Mouse (Mus musculus) thymus, adult 2 months (tissue): ENCODE data around the gene Psmc3ip. TPM values are rescaled to one million over a fixed set of nuclear protein-coding genes. Genes with fewer than 3 reads are reported as not detected.

Experiments
- DNase-seq: peaks from one replicate; pipeline ENCODE4 v3.0.0; 2021
- H3K27ac ChIP-seq: fragments of 200-500 bp; 2 replicates; pipeline ENCODE4 v1.5.1; 2012; ENCODE audit warnings: low read length, control low read depth; ENCODE audit not compliant: control insufficient read depth, insufficient read depth
- H3K27me3 ChIP-seq: fragments of 200-500 bp; 2 replicates; pipeline ENCODE4 v1.6.1; 2012; ENCODE audit warnings: mild to moderate bottlenecking, low read length, moderate library complexity, mixed read lengths; ENCODE audit not compliant: control insufficient read depth, insufficient read depth
- H3K36me3 ChIP-seq: fragments of 200-500 bp; 2 replicates; pipeline ENCODE4 v1.6.1; 2012; ENCODE audit warnings: mild to moderate bottlenecking, low read length, moderate library complexity; ENCODE audit not compliant: control insufficient read depth, insufficient read depth
- H3K4me1 ChIP-seq: fragments of 200-500 bp; replicated peaks from 2 replicates; pipeline ENCODE4 v1.6.1; 2012; ENCODE audit warnings: low read length; ENCODE audit not compliant: control insufficient read depth, insufficient read depth
- H3K4me3 ChIP-seq: fragments of 200-500 bp; 2 replicates; pipeline ENCODE4 v1.5.1; 2012; ENCODE audit warnings: mild to moderate bottlenecking, low read length, control low read depth, moderate library complexity; ENCODE audit not compliant: control insufficient read depth, insufficient read depth
- CTCF ChIP-seq: fragments of 200-500 bp; IDR thresholded peaks from 2 replicates; pipeline ENCODE4 v1.5.1; 2012; ENCODE audit warnings: mild to moderate bottlenecking, control low read depth, low read length, moderate library complexity, borderline replicate concordance; ENCODE audit not compliant: control insufficient read depth, poor library complexity, insufficient read depth; ENCODE audit errors: extremely low read depth
- POLR2A ChIP-seq: fragments of 200-500 bp; IDR thresholded peaks from 2 replicates; pipeline ENCODE4 v1.6.1; 2012; ENCODE audit warnings: mild to moderate bottlenecking, low read length, control low read depth, moderate library complexity; ENCODE audit not compliant: control insufficient read depth, poor library complexity, insufficient read depth; ENCODE audit errors: extremely low read depth
- WGBS: fragments of 180-500 bp; shearing (Covaris S2); methylation state at CpG from one replicate; pipeline ENCODE4 v1.1.7; 2018; 5-methylcytosine and 5-hydroxymethylcytosine counted together
- polyA plus RNA-seq: library from polyadenylated mRNA; depleted of rRNA; stranded (reverse); fragments of >200 nt; gene quantifications from 2 replicates; pipeline ENCODE4 v1.2.3, GENCODE M21; 2012

Psmc3ip gene
- polyA plus RNA-seq, 1 experiment: 6.0 TPM

- Histone ChIP-seq H3K4me3 (no peak overlapping the region), H3K36me3 (no peaks in the 10 kb centered on the region), H3K27ac (no peak overlapping the region), H3K4me1 (peaks cover 16% of the 10 kb centered on the region), H3K27me3 (no peaks in the 10 kb centered on the region)
- TF ChIP-seq POLR2A: no peak
- no peak for TF ChIP-seq CTCF
- WGBS: 91% methylated on average over 6 of the region's 6 CpGs
- DNase-seq: no peak
Observed at GRCm38 (mm10) chr11:101070987-101071386, 24.2 kb downstream of the Psmc3ip start.

- no peak overlapping the region for H3K27ac ChIP-seq
- H3K27me3 ChIP-seq: no peaks in the 10 kb centered on the region
- DNase-seq: no peak
- H3K4me1 ChIP-seq: peaks cover 17% of the 10 kb centered on the region
- under 1% methylated on average over 36 of the region's 36 CpGs for whole genome bisulfite sequencing
- no peak for TF ChIP-seq CTCF
- TF ChIP-seq POLR2A: no peak; the same call in 1 of the 2 replicates
- H3K4me3 ChIP-seq: peak overlapping the region; percentile 68
- H3K36me3 ChIP-seq: no peaks in the 10 kb centered on the region
Observed at GRCm38 (mm10) chr11:101070189-101070527, 25.1 kb downstream of the Psmc3ip start.

- H3K27me3 ChIP-seq: no peaks in the 10 kb centered on the region
- peaks cover 21% of the 10 kb centered on the region for H3K4me1 ChIP-seq
- H3K27ac ChIP-seq: no peak within 1 kb of the TSS
- peak; percentile 96 for DNase-seq
- no peaks in the 10 kb centered on the region for H3K36me3 ChIP-seq
- 5% methylated on average over 35 of the region's 35 CpGs for WGBS
- H3K4me3 ChIP-seq: peak within 1 kb of the TSS; percentile 68
- TF ChIP-seq CTCF (peak; percentile 45; the same call in 1 of the 2 replicates), POLR2A (peak; percentile 66)
Observed at GRCm38 (mm10) chr11:101069391-101070188, 25.6 kb downstream of the Psmc3ip start, which contains the start of gene Naglu. TSS of gene Naglu (plus strand) at chr11:101070012.

GRCm38 (mm10) chr11:101066549-101067412 lies 28.5 kb downstream of the Psmc3ip start:
- 38% methylated on average over 18 of the region's 18 CpGs for WGBS
- peak; percentile 87 for DNase-seq
- H3K4me1 ChIP-seq: peaks cover 47% of the 10 kb centered on the region
- no peaks in the 10 kb centered on the region for H3K36me3 ChIP-seq
- no peak overlapping the region for H3K27ac ChIP-seq
- no peak for TF ChIP-seq POLR2A
- TF ChIP-seq CTCF: peak; percentile 94
- H3K4me3 ChIP-seq: peak overlapping the region; percentile 28; the same call in 1 of the 2 replicates
- no peaks in the 10 kb centered on the region for H3K27me3 ChIP-seq

- Histone ChIP-seq H3K36me3 (no peaks in the 10 kb centered on the region), H3K27me3 (no peaks in the 10 kb centered on the region), H3K4me1 (peaks cover 55% of the 10 kb centered on the region), H3K4me3 (no peak overlapping the region), H3K27ac (peak overlapping the region; percentile 6; the same call in 1 of the 2 replicates)
- TF ChIP-seq CTCF: no peak
- no peak for TF ChIP-seq POLR2A
- 90% methylated on average over 9 of the region's 9 CpGs for WGBS
- DNase-seq: no peak
Observed at GRCm38 (mm10) chr11:101065002-101065401, 30.2 kb downstream of the Psmc3ip start.

GRCm38 (mm10) chr11:101064462-101064861 lies 30.8 kb downstream of the Psmc3ip start:
- 92% methylated on average over 4 of the region's 4 CpGs for WGBS
- DNase-seq: no peak
- TF ChIP-seq POLR2A (no peak), CTCF (no peak)
- H3K27me3 ChIP-seq: no peaks in the 10 kb centered on the region
- H3K4me1 ChIP-seq: peaks cover 60% of the 10 kb centered on the region
- H3K27ac ChIP-seq: peak overlapping the region; percentile 90
- no peaks in the 10 kb centered on the region for H3K36me3 ChIP-seq
- no peak overlapping the region for H3K4me3 ChIP-seq
